ENCODE assay signal across 33 mouse cellular contexts in genomic region chr1:153935844-153936380, GRCm38 (mm10). TPM values are rescaled to one million over a fixed set of nuclear protein-coding genes. Genes with fewer than 3 reads are reported as not detected.
A peak's percentile ranks its signal among the peaks of the same experiment; 100 is the strongest.
DNase-seq lines count a peak whose midpoint lies in the region; ATAC-seq lines count a peak whose summit lies in the region.
"Had no signal": no experiment of that assay in that cellular context is flagged by ENCODE, and none has a peak within 500 bp of the region (broad histone marks: within the 10 kb centered on the region; RNA-seq: fewer than 3 reads in every experiment).

No protein-coding gene starts in this region.

- peak; percentile 20 for DNase-seq in forebrain, embryonic 14.5 days (ENCODE audit: low spot score)
- peak; percentile 21 for DNase-seq in right cerebral cortex, adult 18-20 months
- no peak for DNase-seq in right cerebral cortex, postnatal 10 days (ENCODE audit: low spot score in 2 of 2)
- no peak for DNase-seq in cerebellum, postnatal 36 days
- DNase-seq: adrenal gland, adult 2 months; adrenal gland, postnatal 36 days; cerebellum, adult 9-10 months; embryo, embryonic 11 days; gastrocnemius, postnatal 10 days; heart, postnatal 36 days; kidney, adult 2 months; right cerebral cortex, postnatal 4 days had no signal

- no peaks in the 10 kb centered on the region for H3K9me3 ChIP-seq in forebrain, embryonic 14.5 days (replicated peaks; ENCODE audit: control insufficient read depth, low read length)
- no peaks in the 10 kb centered on the region for H3K9me3 ChIP-seq in forebrain, embryonic 15.5 days
- no peaks in the 10 kb centered on the region for H3K9me3 ChIP-seq in kidney, embryonic 16.5 days (ENCODE audit: low read length)
- H3K9me3 ChIP-seq: embryonic facial prominence, embryonic 12.5 days; hindbrain, embryonic 12.5 days; intestine, embryonic 15.5 days; lung, embryonic 15.5 days; midbrain, embryonic 13.5 days; neural tube, embryonic 15.5 days had no signal

- no peaks in the 10 kb centered on the region for H3K36me3 ChIP-seq in forebrain, embryonic 14.5 days (ENCODE audit: control insufficient read depth, insufficient read depth, low read length)
- H3K36me3 ChIP-seq in forebrain, embryonic 15.5 days, result no peaks in the 10 kb centered on the region
- H3K36me3 ChIP-seq in kidney, embryonic 16.5 days (ENCODE audit: insufficient read depth, low read length), result no peaks in the 10 kb centered on the region
- H3K36me3 ChIP-seq: embryonic facial prominence, embryonic 12.5 days; hindbrain, embryonic 12.5 days; intestine, embryonic 15.5 days; limb, embryonic 12.5 days; lung, embryonic 15.5 days; midbrain, embryonic 13.5 days; neural tube, embryonic 15.5 days had no signal

- no peak overlapping the region for H3K9ac ChIP-seq in forebrain, embryonic 14.5 days (ENCODE audit: low read length)
- no peak overlapping the region for H3K9ac ChIP-seq in forebrain, embryonic 15.5 days (replicated peaks)
- no peak overlapping the region for H3K9ac ChIP-seq in kidney, embryonic 16.5 days (replicated peaks; ENCODE audit: low read length)
- H3K9ac ChIP-seq: embryonic facial prominence, embryonic 12.5 days; hindbrain, embryonic 12.5 days; intestine, embryonic 15.5 days; limb, embryonic 12.5 days; lung, embryonic 15.5 days; midbrain, embryonic 13.5 days; neural tube, embryonic 15.5 days had no signal

- H3K4me2 ChIP-seq in forebrain, embryonic 14.5 days (ENCODE audit: low read length), result no peak overlapping the region
- H3K4me2 ChIP-seq in forebrain, embryonic 15.5 days (replicated peaks), result no peak overlapping the region
- no peak overlapping the region for H3K4me2 ChIP-seq in kidney, embryonic 16.5 days (replicated peaks; ENCODE audit: low read depth, low read length)
- H3K4me2 ChIP-seq: embryonic facial prominence, embryonic 12.5 days; heart, embryonic 11.5 days; hindbrain, embryonic 12.5 days; intestine, embryonic 15.5 days; limb, embryonic 12.5 days; liver, embryonic 11.5 days; lung, embryonic 15.5 days; midbrain, embryonic 13.5 days; neural tube, embryonic 15.5 days had no signal

- no peak overlapping the region for H3K4me3 ChIP-seq in forebrain, embryonic 14.5 days (ENCODE audit: low read depth, low read length)
- no peak overlapping the region for H3K4me3 ChIP-seq in forebrain, embryonic 15.5 days
- H3K4me3 ChIP-seq in kidney, embryonic 16.5 days (ENCODE audit: low read length), result no peak overlapping the region
- H3K4me3 ChIP-seq: embryonic facial prominence, embryonic 12.5 days; hindbrain, embryonic 12.5 days; intestine, embryonic 15.5 days; limb, embryonic 12.5 days; lung, embryonic 15.5 days; megakaryocyte, embryonic 14.5 days; midbrain, embryonic 13.5 days; neural tube, embryonic 15.5 days had no signal

- 45% methylated on average over 12 of the region's 12 CpGs for WGBS in forebrain, embryonic 14.5 days
- 41% methylated on average over 12 of the region's 12 CpGs for WGBS in forebrain, embryonic 15.5 days
- 79% methylated on average over 12 of the region's 12 CpGs for WGBS in kidney, embryonic 16.5 days

- ATAC-seq in forebrain, embryonic 14.5 days, result no peak
- ATAC-seq in forebrain, embryonic 15.5 days (replicated peaks), result no peak; the same call in 1 of the 2 replicates
- ATAC-seq in granulocyte monocyte progenitor cell, adult 5-6 weeks (replicated peaks; ENCODE audit: poor library complexity, severe bottlenecking), result peak; percentile 80
- no peak for ATAC-seq in kidney, embryonic 16.5 days (ENCODE audit: low FRiP score, low TSS enrichment)
- ATAC-seq: hindbrain, postnatal 0 days; intestine, embryonic 15.5 days; midbrain, embryonic 13.5 days had no signal

- no peak overlapping the region for H3K27ac ChIP-seq in forebrain, embryonic 14.5 days (ENCODE audit: low read depth, low read length)
- no peak overlapping the region for H3K27ac ChIP-seq in forebrain, embryonic 15.5 days (replicated peaks)
- H3K27ac ChIP-seq in kidney, embryonic 16.5 days (ENCODE audit: low read length), result no peak overlapping the region
- H3K27ac ChIP-seq: embryonic facial prominence, embryonic 12.5 days; hindbrain, embryonic 12.5 days; hindbrain, postnatal 0 days; intestine, embryonic 15.5 days; kidney, postnatal 0 days; limb, embryonic 12.5 days; lung, embryonic 15.5 days; midbrain, embryonic 13.5 days; neural tube, embryonic 15.5 days had no signal

- H3K4me1 ChIP-seq in forebrain, embryonic 14.5 days (ENCODE audit: control insufficient read depth, insufficient read depth, low read length), result no peaks in the 10 kb centered on the region
- peaks cover 2% of the 10 kb centered on the region; the same call in 1 of the 2 replicates for H3K4me1 ChIP-seq in forebrain, embryonic 15.5 days
- no peaks in the 10 kb centered on the region for H3K4me1 ChIP-seq in kidney, embryonic 16.5 days (ENCODE audit: insufficient read depth, low read length)
- H3K4me1 ChIP-seq: embryonic facial prominence, embryonic 12.5 days; hindbrain, embryonic 12.5 days; intestine, embryonic 15.5 days; limb, embryonic 12.5 days; lung, embryonic 15.5 days; midbrain, embryonic 13.5 days; neural tube, embryonic 15.5 days had no signal

- no peaks in the 10 kb centered on the region for H3K27me3 ChIP-seq in forebrain, embryonic 14.5 days (replicated peaks; ENCODE audit: control insufficient read depth, insufficient read depth, low read length)
- H3K27me3 ChIP-seq in forebrain, embryonic 15.5 days, result no peaks in the 10 kb centered on the region
- H3K27me3 ChIP-seq in kidney, embryonic 16.5 days (ENCODE audit: insufficient read depth, low read length), result no peaks in the 10 kb centered on the region
- H3K27me3 ChIP-seq: embryonic facial prominence, embryonic 12.5 days; hindbrain, embryonic 12.5 days; intestine, embryonic 15.5 days; limb, embryonic 12.5 days; lung, embryonic 15.5 days; midbrain, embryonic 13.5 days; neural tube, embryonic 15.5 days had no signal

RNA-seq across cellular contexts. Expression of gene Teddm2, which starts 35.9 kb away (rescaled TPM):
- 1.1 TPM in 2 replicates for polyA plus RNA-seq in forebrain, embryonic 14.5 days (2014; fragmentation: Nextera tagmentation; extraction: Ambion mirVana)
- 2.2 and 2.5 TPM in 2 replicates for polyA plus RNA-seq in forebrain, embryonic 15.5 days (2015; fragmentation: Nextera tagmentation; extraction: Ambion mirVana)
- 0.11 TPM in 1 of 2 replicates, not detected in the other for total RNA-seq in granulocyte monocyte progenitor cell, adult 5-6 weeks (2014; fragmentation: Nextera tagmentation)
- total RNA-seq in granulocyte monocyte progenitor cell, adult 5-6 weeks (2017), result not detected in 2 replicates
- polyA plus RNA-seq in kidney, embryonic 16.5 days (2015; fragmentation: Nextera tagmentation; extraction: Ambion mirVana), result 0.58 and 0.67 TPM in 2 replicates

RNA-seq across cellular contexts. Expression of gene Glul, which starts 36.2 kb away (rescaled TPM):
- 132 and 137 TPM in 2 replicates for polyA plus RNA-seq in forebrain, embryonic 14.5 days (2014; fragmentation: Nextera tagmentation; extraction: Ambion mirVana)
- 121 and 133 TPM in 2 replicates for polyA plus RNA-seq in forebrain, embryonic 15.5 days (2015; fragmentation: Nextera tagmentation; extraction: Ambion mirVana)
- 60.4 and 67.3 TPM in 2 replicates for total RNA-seq in granulocyte monocyte progenitor cell, adult 5-6 weeks (2014; fragmentation: Nextera tagmentation)
- total RNA-seq in granulocyte monocyte progenitor cell, adult 5-6 weeks (2017), result 50.7 and 59.0 TPM in 2 replicates
- polyA plus RNA-seq in kidney, embryonic 16.5 days (2015; fragmentation: Nextera tagmentation; extraction: Ambion mirVana), result 159 and 176 TPM in 2 replicates

RNA-seq across cellular contexts. Expression of gene Teddm1a, which starts 44.4 kb away (rescaled TPM):
- not detected in 2 replicates for polyA plus RNA-seq in forebrain, embryonic 14.5 days (2014; fragmentation: Nextera tagmentation; extraction: Ambion mirVana)
- polyA plus RNA-seq in forebrain, embryonic 15.5 days (2015; fragmentation: Nextera tagmentation; extraction: Ambion mirVana), result 0.15 TPM in 1 of 2 replicates, not detected in the other
- total RNA-seq in granulocyte monocyte progenitor cell, adult 5-6 weeks (2014; fragmentation: Nextera tagmentation), result not detected in 2 replicates
- not detected in 2 replicates for total RNA-seq in granulocyte monocyte progenitor cell, adult 5-6 weeks (2017)
- not detected in 2 replicates for polyA plus RNA-seq in kidney, embryonic 16.5 days (2015; fragmentation: Nextera tagmentation; extraction: Ambion mirVana)
- total RNA-seq: adrenal gland, adult 2 months; adrenal gland, postnatal 36 days; gastrocnemius, postnatal 10 days; heart, postnatal 36 days; hindbrain, postnatal 0 days; layer of hippocampus, postnatal 10 days; left cerebral cortex, adult 18-20 months; left cerebral cortex, postnatal 14 days; MEL had no signal
- polyA plus RNA-seq: adrenal gland, adult 2 months; embryonic facial prominence, embryonic 12.5 days; heart, embryonic 11.5 days; heart, embryonic 16.5 days; hindbrain, embryonic 12.5 days; hindbrain, postnatal 0 days; intestine, embryonic 15.5 days; kidney, adult 2 months; kidney, postnatal 0 days; limb, embryonic 12.5 days; liver, embryonic 11.5 days; lung, embryonic 15.5 days; midbrain, embryonic 13.5 days; neural tube, embryonic 15.5 days; spleen, adult 2 months had no signal

Comparison
In these comparisons a context has a peak if more than half of its experiments do, and no peak if none do; other contexts are left out.
1. DNase-seq: peak in forebrain, embryonic 14.5 days (single experiment) and right cerebral cortex, adult 18-20 months (single experiment); none in right cerebral cortex, postnatal 10 days (0 of 2) and cerebellum, postnatal 36 days (0 of 2).